Mouse (Mus musculus) embryonic fibroblast, embryonic 13.5 days (primary cell): Measurements from ENCODE around the gene Fkbp15.

ENCODE experiments used
- CTCF ChIP-seq: IDR thresholded peaks from 2 replicates; pipeline ENCODE4 v1.5.1; 2011; ENCODE audit warnings: mild to moderate bottlenecking, control low read depth, low read length, moderate library complexity, borderline replicate concordance; ENCODE audit not compliant: insufficient read depth
- POLR2A ChIP-seq: IDR thresholded peaks from 2 replicates; pipeline ENCODE4 v1.6.1; 2011; ENCODE audit warnings: low read depth, mild to moderate bottlenecking, control low read depth, low read length, moderate library complexity

GRCm38 (mm10) chr4:62294741-62295140, 65.6 kb downstream of the Fkbp15 start:
- TF ChIP-seq CTCF, result no peak
- no peak for TF ChIP-seq POLR2A
